Mouse (Mus musculus) kidney, postnatal 36 days (tissue): ENCODE data around the gene 2900011O08Rik.
"Not testable (repeated sequence)": the region's sequence is repeated elsewhere in the genome, so short reads cannot be mapped to it uniquely, and the experiment has no call there.

ENCODE experiments used
- DNase-seq, 2 experiments: peaks; one replicate each; pipeline ENCODE4 v3.0.0; 2021 to 2022; ENCODE audit warnings: mixed read lengths in 2 of 2

Gene 2900011O08Rik

GRCm38 (mm10) chr16:14005266-14005665 lies 18.9 kb downstream of the 2900011O08Rik start:
- peak; percentile 88 to 89 for DNase-seq

- peak; percentile 34 to 56 for DNase-seq
Measured at GRCm38 (mm10) chr16:14008081-14008480, 21.7 kb downstream of the 2900011O08Rik start.

- DNase-seq, result no peak
Measured at GRCm38 (mm10) chr16:14008708-14009107, 22.3 kb downstream of the 2900011O08Rik start.

GRCm38 (mm10) chr16:14009966-14010365 lies 23.6 kb downstream of the 2900011O08Rik start:
- peak; percentile 44 to 48 for DNase-seq

GRCm38 (mm10) chr16:14017306-14017705 lies 30.9 kb downstream of the 2900011O08Rik start:
- no peak for DNase-seq

- DNase-seq, result no peak
Measured at GRCm38 (mm10) chr16:14021166-14021822, 34.9 kb downstream of the 2900011O08Rik start.

GRCm38 (mm10) chr16:14025091-14025990 lies 38.9 kb downstream of the 2900011O08Rik start:
- DNase-seq, result no peak

- no peak for DNase-seq
Measured at GRCm38 (mm10) chr16:14029072-14029471, 42.7 kb downstream of the 2900011O08Rik start.

- no peak for DNase-seq
Measured at GRCm38 (mm10) chr16:14029851-14030250, 43.4 kb downstream of the 2900011O08Rik start.

- DNase-seq, result peak; percentile 30
Measured at GRCm38 (mm10) chr16:14030650-14031049, 44.2 kb downstream of the 2900011O08Rik start.

- no peak for DNase-seq
Measured at GRCm38 (mm10) chr16:14033076-14033475, 46.7 kb downstream of the 2900011O08Rik start.

GRCm38 (mm10) chr16:14042421-14042820 lies 56.0 kb downstream of the 2900011O08Rik start:
- DNase-seq, result no peak

GRCm38 (mm10) chr16:14044695-14045094 lies 58.3 kb downstream of the 2900011O08Rik start:
- no peak for DNase-seq

GRCm38 (mm10) chr16:14046224-14046756 lies 59.9 kb downstream of the 2900011O08Rik start:
- DNase-seq, result no peak

- DNase-seq, result no peak
Measured at GRCm38 (mm10) chr16:14052221-14052620, 65.8 kb downstream of the 2900011O08Rik start.

- no peak for DNase-seq
Measured at GRCm38 (mm10) chr16:14053116-14053515, 66.7 kb downstream of the 2900011O08Rik start.

- DNase-seq, result no peak
Measured at GRCm38 (mm10) chr16:14055271-14055670, 68.9 kb downstream of the 2900011O08Rik start.

GRCm38 (mm10) chr16:14056734-14057133 lies 70.3 kb downstream of the 2900011O08Rik start:
- no peak for DNase-seq

- no peak for DNase-seq
Measured at GRCm38 (mm10) chr16:14058541-14058940, 72.1 kb downstream of the 2900011O08Rik start.

GRCm38 (mm10) chr16:14059118-14059854 lies 72.9 kb downstream of the 2900011O08Rik start:
- DNase-seq, result no peak

- DNase-seq, result no peak
Measured at GRCm38 (mm10) chr16:14059869-14060268, 73.5 kb downstream of the 2900011O08Rik start.

GRCm38 (mm10) chr16:14066571-14066970 lies 80.2 kb downstream of the 2900011O08Rik start:
- DNase-seq, result not testable (repeated sequence)

- not testable (repeated sequence) for DNase-seq
Measured at GRCm38 (mm10) chr16:14068701-14069100, 82.3 kb downstream of the 2900011O08Rik start.
